Mouse (Mus musculus) stomach, postnatal 0 days (tissue): ENCODE results near the gene Prkca.

ENCODE experiments used
- CTCF ChIP-seq: IDR thresholded peaks from 2 replicates; pipeline ENCODE4 v1.5.1; 2016; ENCODE audit warnings: antibody characterized with exemption, low read depth, mild to moderate bottlenecking, moderate library complexity
- EP300 ChIP-seq: optimal IDR thresholded peaks from 2 replicates; pipeline ENCODE3; 2016; ENCODE audit warnings: antibody characterized with exemption

DNA sequence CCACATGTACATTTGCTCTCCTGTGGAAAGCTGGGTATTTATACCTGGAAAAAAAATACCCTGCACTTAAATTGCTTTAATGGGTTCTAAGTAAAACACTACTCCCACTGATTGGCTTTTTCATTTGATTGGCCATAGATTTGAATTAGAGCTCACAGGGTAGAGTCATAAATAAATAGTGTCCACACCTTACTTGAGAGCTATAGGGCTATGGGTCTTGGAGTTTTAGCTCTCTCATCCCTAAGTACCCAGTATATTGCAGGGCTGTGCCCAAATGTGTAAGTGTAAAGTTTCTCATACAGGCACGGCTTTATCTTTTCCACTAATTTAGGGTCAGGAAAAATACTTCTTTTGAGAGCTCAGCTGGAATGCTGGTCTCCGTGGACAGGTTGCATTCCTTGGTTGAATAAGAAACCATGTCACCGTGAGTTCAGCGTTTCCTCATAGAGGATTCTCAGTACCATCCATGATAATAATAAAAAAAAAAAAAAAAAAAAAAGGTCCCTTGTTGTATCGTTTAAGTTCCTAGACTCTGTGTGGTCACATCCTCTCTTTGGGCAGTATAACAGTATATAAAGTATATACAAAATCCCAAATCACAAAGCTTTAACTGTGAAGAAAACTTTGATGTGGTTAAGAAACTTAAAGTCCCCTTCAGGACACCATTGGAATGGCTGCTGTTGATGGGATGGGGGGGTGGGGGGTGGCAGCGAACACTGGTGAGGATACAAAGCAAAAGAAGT is 82.8 kb downstream of the Prkca start:
- TF ChIP-seq CTCF = no peak
- no peak for TF ChIP-seq EP300
